In genomic region chr11:96345893-96346806, GRCm38 (mm10) we compare ENCODE assay signal across 8 mouse cellular contexts. TPM values are rescaled to one million over a fixed set of nuclear protein-coding genes. Genes with fewer than 3 reads are reported as not detected.
A peak's percentile ranks its signal among the peaks of the same experiment; 100 is the strongest.
DNase-seq lines count a peak whose midpoint lies in the region; ATAC-seq and TF ChIP-seq lines count a peak whose summit lies in the region.

No protein-coding gene starts in this region.

- no peak for ATAC-seq in midbrain, embryonic 11.5 days (ENCODE audit: low FRiP score)
- ATAC-seq in midbrain, embryonic 15.5 days (replicated peaks) = no peak
- no peak for ATAC-seq in heart, postnatal 0 days (ENCODE audit: insufficient read depth, low read depth)
- no peak for ATAC-seq in stomach, embryonic 15.5 days (ENCODE audit: insufficient read depth, low FRiP score, low read depth)
- ATAC-seq in forebrain, postnatal 0 days = no peak

- DNase-seq in midbrain, embryonic 11.5 days (ENCODE audit: low spot score, missing footprints) = peak; percentile 92
- no peak for DNase-seq in heart, postnatal 0 days (ENCODE audit: low spot score)
- DNase-seq in kidney, postnatal 36 days = peak; percentile 74 to 83
- no peak for DNase-seq in forebrain, postnatal 0 days
- no peak for DNase-seq in right cerebral cortex, postnatal 36 days (ENCODE audit: low spot score in 2 of 2)
- DNase-seq in cerebellum, postnatal 4 days (ENCODE audit: low spot score in 2 of 2) = no peak

- H3K9ac ChIP-seq in midbrain, embryonic 11.5 days (ENCODE audit: low read length) = no peak overlapping the region
- no peak overlapping the region for H3K9ac ChIP-seq in midbrain, embryonic 15.5 days
- H3K9ac ChIP-seq in heart, postnatal 0 days (replicated peaks; ENCODE audit: low read depth, low read length) = no peak overlapping the region
- H3K9ac ChIP-seq in stomach, embryonic 15.5 days = peak overlapping the region; percentile 9; the same call in 1 of the 2 replicates
- H3K9ac ChIP-seq in forebrain, postnatal 0 days = no peak overlapping the region

- H3K4me2 ChIP-seq in midbrain, embryonic 11.5 days = no peak overlapping the region
- H3K4me2 ChIP-seq in midbrain, embryonic 15.5 days = no peak overlapping the region
- peak overlapping the region; percentile 66 for H3K4me2 ChIP-seq in heart, postnatal 0 days (ENCODE audit: low read depth, low read length)
- H3K4me2 ChIP-seq in stomach, embryonic 15.5 days = peak overlapping the region; percentile 65
- no peak overlapping the region for H3K4me2 ChIP-seq in forebrain, postnatal 0 days (ENCODE audit: low read depth)

- no peaks in the 10 kb centered on the region for H3K4me1 ChIP-seq in midbrain, embryonic 11.5 days (ENCODE audit: control insufficient read depth, insufficient read depth, low read length)
- peaks cover 6% of the 10 kb centered on the region; the same call in 1 of the 2 replicates for H3K4me1 ChIP-seq in midbrain, embryonic 15.5 days
- H3K4me1 ChIP-seq in heart, postnatal 0 days (ENCODE audit: control insufficient read depth, insufficient read depth) = no peaks in the 10 kb centered on the region
- H3K4me1 ChIP-seq in stomach, embryonic 15.5 days = peaks cover 44% of the 10 kb centered on the region
- no peaks in the 10 kb centered on the region for H3K4me1 ChIP-seq in forebrain, postnatal 0 days (ENCODE audit: insufficient read depth)

- no peaks in the 10 kb centered on the region for H3K36me3 ChIP-seq in midbrain, embryonic 11.5 days (ENCODE audit: control insufficient read depth, insufficient read depth, low read length)
- H3K36me3 ChIP-seq in midbrain, embryonic 15.5 days (replicated peaks) = no peaks in the 10 kb centered on the region
- H3K36me3 ChIP-seq in heart, postnatal 0 days (replicated peaks; ENCODE audit: control insufficient read depth, insufficient read depth, low read length) = no peaks in the 10 kb centered on the region
- no peaks in the 10 kb centered on the region for H3K36me3 ChIP-seq in stomach, embryonic 15.5 days
- no peaks in the 10 kb centered on the region for H3K36me3 ChIP-seq in forebrain, postnatal 0 days (ENCODE audit: insufficient read depth)

- no peak for TF ChIP-seq CTCF in heart, postnatal 0 days (IDR thresholded peaks at IDR 0.05; ENCODE audit: low read depth)
- TF ChIP-seq CTCF in forebrain, postnatal 0 days (IDR thresholded peaks at IDR 0.05; ENCODE audit: low read depth) = no peak

- under 1% methylated on average over 36 of the region's 45 CpGs for WGBS in midbrain, embryonic 11.5 days
- 1% methylated on average over 40 of the region's 45 CpGs for WGBS in midbrain, embryonic 15.5 days
- WGBS in heart, postnatal 0 days = 7% methylated on average over 45 of the region's 45 CpGs
- 7% methylated on average over 43 of the region's 45 CpGs for WGBS in stomach, embryonic 15.5 days
- 3% methylated on average over 44 of the region's 45 CpGs for WGBS in forebrain, postnatal 0 days

- H3K9me3 ChIP-seq in midbrain, embryonic 11.5 days (ENCODE audit: control insufficient read depth, low read length) = no peaks in the 10 kb centered on the region
- no peaks in the 10 kb centered on the region for H3K9me3 ChIP-seq in midbrain, embryonic 15.5 days
- H3K9me3 ChIP-seq in heart, postnatal 0 days (replicated peaks; ENCODE audit: control insufficient read depth, low read length) = no peaks in the 10 kb centered on the region
- no peaks in the 10 kb centered on the region for H3K9me3 ChIP-seq in stomach, embryonic 15.5 days
- no peaks in the 10 kb centered on the region for H3K9me3 ChIP-seq in forebrain, postnatal 0 days (ENCODE audit: low read length)

- no peak overlapping the region for H3K27ac ChIP-seq in midbrain, embryonic 11.5 days (ENCODE audit: low read depth, low read length)
- H3K27ac ChIP-seq in midbrain, embryonic 15.5 days = no peak overlapping the region
- H3K27ac ChIP-seq in heart, postnatal 0 days (ENCODE audit: low read depth) = no peak overlapping the region
- H3K27ac ChIP-seq in stomach, embryonic 15.5 days = peak overlapping the region; percentile 94
- no peak overlapping the region for H3K27ac ChIP-seq in forebrain, postnatal 0 days (ENCODE audit: low read depth, low read length)

- peaks cover 97% of the 10 kb centered on the region for H3K27me3 ChIP-seq in midbrain, embryonic 11.5 days (ENCODE audit: control insufficient read depth, insufficient read depth, low read length)
- H3K27me3 ChIP-seq in midbrain, embryonic 15.5 days (replicated peaks) = peaks cover 95% of the 10 kb centered on the region
- H3K27me3 ChIP-seq in heart, postnatal 0 days (ENCODE audit: control insufficient read depth, insufficient read depth, low read length) = peaks cover 96% of the 10 kb centered on the region
- H3K27me3 ChIP-seq in stomach, embryonic 15.5 days (replicated peaks) = peaks cover 27% of the 10 kb centered on the region
- peaks cover 94% of the 10 kb centered on the region for H3K27me3 ChIP-seq in forebrain, postnatal 0 days (ENCODE audit: insufficient read depth, low read length)

- no peak overlapping the region for H3K4me3 ChIP-seq in midbrain, embryonic 11.5 days (ENCODE audit: low read depth, low read length)
- H3K4me3 ChIP-seq in midbrain, embryonic 15.5 days = no peak overlapping the region
- peak overlapping the region; percentile 46 for H3K4me3 ChIP-seq in heart, postnatal 0 days (ENCODE audit: low read depth, low read length)
- H3K4me3 ChIP-seq in stomach, embryonic 15.5 days (replicated peaks) = peak overlapping the region; percentile 32
- H3K4me3 ChIP-seq in forebrain, postnatal 0 days (ENCODE audit: low read depth, low read length) = no peak overlapping the region

- no peak for TF ChIP-seq EP300 in heart, postnatal 0 days (IDR thresholded peaks at IDR 0.05; ENCODE audit: low read depth)

RNA-seq across cellular contexts. Expression of gene Hoxb2, which starts 4.2 kb away (rescaled TPM):
- not detected in 2 replicates for polyA plus RNA-seq in midbrain, embryonic 11.5 days (2014; fragmentation: Nextera tagmentation; extraction: Ambion mirVana)
- 0.17 and 0.32 TPM in 2 replicates for polyA plus RNA-seq in midbrain, embryonic 15.5 days (2015; fragmentation: Nextera tagmentation; extraction: Ambion mirVana)
- total RNA-seq in heart, postnatal 0 days (2014; rRNA removed; ENCODE audit: low replicate concordance) = 1.9 and 3.2 TPM in 2 replicates
- 0.97 and 1.8 TPM in 2 replicates for polyA plus RNA-seq in heart, postnatal 0 days (2015; fragmentation: Nextera tagmentation; extraction: Ambion mirVana)
- 20.3 and 21.0 TPM in 2 replicates for polyA plus RNA-seq in stomach, embryonic 15.5 days (2015; fragmentation: Nextera tagmentation; extraction: Ambion mirVana)
- total RNA-seq in forebrain, postnatal 0 days (2014; rRNA removed) = not detected in 2 replicates
- polyA plus RNA-seq in forebrain, postnatal 0 days (2015; fragmentation: Nextera tagmentation; extraction: Ambion mirVana) = not detected in 2 replicates

RNA-seq across cellular contexts. Expression of gene Hoxb1, which starts 19.4 kb away (rescaled TPM):
- not detected in 2 replicates for polyA plus RNA-seq in midbrain, embryonic 11.5 days (2014; fragmentation: Nextera tagmentation; extraction: Ambion mirVana)
- not detected in 2 replicates for polyA plus RNA-seq in midbrain, embryonic 15.5 days (2015; fragmentation: Nextera tagmentation; extraction: Ambion mirVana)
- not detected in 2 replicates for total RNA-seq in heart, postnatal 0 days (2014; rRNA removed; ENCODE audit: low replicate concordance)
- polyA plus RNA-seq in heart, postnatal 0 days (2015; fragmentation: Nextera tagmentation; extraction: Ambion mirVana) = not detected in 2 replicates
- 0.10 TPM in 1 of 2 replicates, not detected in the other for polyA plus RNA-seq in stomach, embryonic 15.5 days (2015; fragmentation: Nextera tagmentation; extraction: Ambion mirVana)
- not detected in 2 replicates for total RNA-seq in forebrain, postnatal 0 days (2014; rRNA removed)
- polyA plus RNA-seq in forebrain, postnatal 0 days (2015; fragmentation: Nextera tagmentation; extraction: Ambion mirVana) = not detected in 2 replicates

RNA-seq across cellular contexts. Expression of gene Hoxb3, which starts 23.0 kb away (rescaled TPM):
- not detected in 2 replicates for polyA plus RNA-seq in midbrain, embryonic 11.5 days (2014; fragmentation: Nextera tagmentation; extraction: Ambion mirVana)
- polyA plus RNA-seq in midbrain, embryonic 15.5 days (2015; fragmentation: Nextera tagmentation; extraction: Ambion mirVana) = 0.15 TPM in 1 of 2 replicates, not detected in the other
- 0.08 and 0.66 TPM in 2 replicates for total RNA-seq in heart, postnatal 0 days (2014; rRNA removed; ENCODE audit: low replicate concordance)
- 0.15 and 0.32 TPM in 2 replicates for polyA plus RNA-seq in heart, postnatal 0 days (2015; fragmentation: Nextera tagmentation; extraction: Ambion mirVana)
- polyA plus RNA-seq in stomach, embryonic 15.5 days (2015; fragmentation: Nextera tagmentation; extraction: Ambion mirVana) = 2.5 and 2.7 TPM in 2 replicates
- total RNA-seq in forebrain, postnatal 0 days (2014; rRNA removed) = not detected in 2 replicates
- not detected in 2 replicates for polyA plus RNA-seq in forebrain, postnatal 0 days (2015; fragmentation: Nextera tagmentation; extraction: Ambion mirVana)

RNA-seq across cellular contexts. Expression of gene Hoxb4, which starts 28.1 kb away (rescaled TPM):
- not detected in 2 replicates for polyA plus RNA-seq in midbrain, embryonic 11.5 days (2014; fragmentation: Nextera tagmentation; extraction: Ambion mirVana)
- polyA plus RNA-seq in midbrain, embryonic 15.5 days (2015; fragmentation: Nextera tagmentation; extraction: Ambion mirVana) = not detected in 2 replicates
- total RNA-seq in heart, postnatal 0 days (2014; rRNA removed; ENCODE audit: low replicate concordance) = 0.39 and 2.3 TPM in 2 replicates
- polyA plus RNA-seq in heart, postnatal 0 days (2015; fragmentation: Nextera tagmentation; extraction: Ambion mirVana) = 0.19 and 0.25 TPM in 2 replicates
- polyA plus RNA-seq in stomach, embryonic 15.5 days (2015; fragmentation: Nextera tagmentation; extraction: Ambion mirVana) = 3.4 and 3.6 TPM in 2 replicates
- not detected in 2 replicates for total RNA-seq in forebrain, postnatal 0 days (2014; rRNA removed)
- not detected in 2 replicates for polyA plus RNA-seq in forebrain, postnatal 0 days (2015; fragmentation: Nextera tagmentation; extraction: Ambion mirVana)

RNA-seq across cellular contexts. Expression of gene Hoxb5, which starts 43.0 kb away (rescaled TPM):
- polyA plus RNA-seq in midbrain, embryonic 11.5 days (2014; fragmentation: Nextera tagmentation; extraction: Ambion mirVana) = not detected in 2 replicates
- polyA plus RNA-seq in midbrain, embryonic 15.5 days (2015; fragmentation: Nextera tagmentation; extraction: Ambion mirVana) = 0.09 and 0.70 TPM in 2 replicates
- 0.19 TPM in 1 of 2 replicates, not detected in the other for total RNA-seq in heart, postnatal 0 days (2014; rRNA removed; ENCODE audit: low replicate concordance)
- polyA plus RNA-seq in heart, postnatal 0 days (2015; fragmentation: Nextera tagmentation; extraction: Ambion mirVana) = 0.08 and 0.25 TPM in 2 replicates
- polyA plus RNA-seq in stomach, embryonic 15.5 days (2015; fragmentation: Nextera tagmentation; extraction: Ambion mirVana) = 17.6 and 17.9 TPM in 2 replicates
- total RNA-seq in forebrain, postnatal 0 days (2014; rRNA removed) = not detected in 2 replicates
- not detected in 2 replicates for polyA plus RNA-seq in forebrain, postnatal 0 days (2015; fragmentation: Nextera tagmentation; extraction: Ambion mirVana)

Comparison
In these comparisons a context has a peak if more than half of its experiments do, and no peak if none do; other contexts are left out.
1. DNase-seq: peak in midbrain, embryonic 11.5 days (single experiment) and kidney, postnatal 36 days (2 of 2); none in heart, postnatal 0 days (single experiment), forebrain, postnatal 0 days (single experiment), right cerebral cortex, postnatal 36 days (0 of 2) and cerebellum, postnatal 4 days (0 of 2).
2. H3K4me2 ChIP-seq: peak in heart, postnatal 0 days (single experiment) and stomach, embryonic 15.5 days (single experiment); none in midbrain, embryonic 11.5 days (single experiment), midbrain, embryonic 15.5 days (single experiment) and forebrain, postnatal 0 days (single experiment).
3. H3K4me3 ChIP-seq: peak in heart, postnatal 0 days (single experiment) and stomach, embryonic 15.5 days (single experiment); none in midbrain, embryonic 11.5 days (single experiment), midbrain, embryonic 15.5 days (single experiment) and forebrain, postnatal 0 days (single experiment).